Mouse (Mus musculus) heart, adult 2 months (tissue): ENCODE results near the gene Kctd5.

ENCODE experiments used
- CTCF ChIP-seq: fragments of 200-600 bp; IDR thresholded peaks from 2 replicates; pipeline ENCODE4 v1.8.1; 2022; ENCODE audit warnings: antibody characterized with exemption, mild to moderate bottlenecking, moderate library complexity
- EP300 ChIP-seq: fragments of 200-500 bp; IDR thresholded peaks from 2 replicates; pipeline ENCODE4 v1.6.1; 2011; ENCODE audit warnings: low read depth, low read length, control low read depth; ENCODE audit not compliant: insufficient read depth
- POLR2A ChIP-seq: fragments of 200-500 bp; IDR thresholded peaks from 2 replicates; pipeline ENCODE4 v1.6.1; 2011; ENCODE audit warnings: mild to moderate bottlenecking, low read depth, low read length, control low read depth; ENCODE audit not compliant: insufficient read depth

- TF ChIP-seq EP300 = no peak
- no peak for TF ChIP-seq POLR2A
- no peak for TF ChIP-seq CTCF
These were observed 75.4 kb downstream of the Kctd5 start, which contains the start of gene Prss22 for GRCm38 (mm10) chr17:23997901-23998300.
